Mouse (Mus musculus) midbrain, postnatal 0 days (tissue): ENCODE data around the gene Tecpr1. TPM values are rescaled to one million over a fixed set of nuclear protein-coding genes. Genes with fewer than 3 reads are reported as not detected.

ENCODE experiments used
- ATAC-seq: fragments of 200-750 bp; cut with Nextera tagmentation; 2 replicates; pipeline ENCODE4 v1.8.0; 2017; ENCODE audit warnings: moderate number of reproducible peaks, mild to moderate bottlenecking, moderate TSS enrichment, moderate library complexity; ENCODE audit not compliant: low FRiP score
- DNase-seq: peaks from one replicate; pipeline ENCODE4 v3.0.0-alpha.2; 2015; ENCODE audit warnings: low spot score
- H3K27ac ChIP-seq: fragments of 300-500 bp; sonication (generic); 2 replicates; pipeline ENCODE4 v1.5.1; 2014; ENCODE audit warnings: low read depth, mild to moderate bottlenecking, low read length, mixed read lengths
- H3K27me3 ChIP-seq: fragments of 300-500 bp; sonication (generic); 2 replicates; pipeline ENCODE4 v1.6.1; 2014; ENCODE audit warnings: low read length, control low read depth, mixed read lengths; ENCODE audit not compliant: insufficient read depth
- H3K36me3 ChIP-seq: fragments of 300-500 bp; sonication (generic); 2 replicates; pipeline ENCODE4 v1.6.1; 2014; ENCODE audit warnings: low read length, control low read depth, mixed read lengths; ENCODE audit not compliant: insufficient read depth
- H3K4me1 ChIP-seq: fragments of 300-500 bp; sonication (generic); 2 replicates; pipeline ENCODE4 v1.6.1; 2014; ENCODE audit warnings: mild to moderate bottlenecking, control low read depth, antibody characterized with exemption, low read length, mixed read lengths; ENCODE audit not compliant: insufficient read depth
- H3K4me2 ChIP-seq: fragments of 300-500 bp; sonication (generic); 2 replicates; pipeline ENCODE4 v1.6.1; 2014; ENCODE audit warnings: low read depth, mild to moderate bottlenecking, low read length, mixed read lengths; ENCODE audit not compliant: poor library complexity, severe bottlenecking
- H3K4me3 ChIP-seq: fragments of 300-500 bp; sonication (generic); 2 replicates; pipeline ENCODE4 v1.5.1; 2014; ENCODE audit warnings: low read depth, mild to moderate bottlenecking, low read length, moderate library complexity
- H3K9ac ChIP-seq: fragments of 300-500 bp; sonication (generic); replicated peaks from 2 replicates; pipeline ENCODE4 v1.6.1; 2014; ENCODE audit warnings: mild to moderate bottlenecking, low read length, moderate library complexity, mixed read lengths; ENCODE audit not compliant: poor library complexity, severe bottlenecking
- H3K9me3 ChIP-seq: fragments of 300-500 bp; sonication (generic); 2 replicates; pipeline ENCODE4 v1.6.1; 2016; ENCODE audit warnings: low read length, control low read depth
- CTCF ChIP-seq: IDR thresholded peaks from 2 replicates; pipeline ENCODE4 v1.5.1; 2016; ENCODE audit warnings: antibody characterized with exemption, mild to moderate bottlenecking
- WGBS: fragments of 180-500 bp; shearing (Covaris S2); extraction: QIAGEN DNeasy Blood & Tissue Kit; methylation state at CpG from one replicate; pipeline ENCODE4 v1.1.7; 2014; 5-methylcytosine and 5-hydroxymethylcytosine counted together
- polyA plus RNA-seq: library from polyadenylated mRNA; unstranded; fragments of >200 nt; fragmentation: Nextera tagmentation; extraction: Ambion mirVana; gene quantifications from 2 replicates; pipeline ENCODE4 v1.2.1, GENCODE M21; 2015
- total RNA-seq: library from RNA; depleted of rRNA; stranded (reverse); fragments of >200 nt; gene quantifications from 2 replicates; pipeline ENCODE4 v1.2.3, GENCODE M21; 2014

The Tecpr1 gene
- total and polyA plus RNA-seq, 2 experiments from 2014 or later, result 37.3 to 65.4 TPM

- H3K4me3 ChIP-seq, result no peak overlapping the region
- no peak for TF ChIP-seq CTCF
- peaks cover 3% of the 10 kb centered on the region; the same call in 1 of the 2 replicates for H3K36me3 ChIP-seq
- no peak for ATAC-seq
- DNase-seq, result no peak
- no peak overlapping the region for H3K27ac ChIP-seq
- no peaks in the 10 kb centered on the region for H3K9me3 ChIP-seq
- H3K4me1 ChIP-seq, result no peaks in the 10 kb centered on the region
- 88% methylated on average over 6 of the region's 6 CpGs for WGBS
- H3K27me3 ChIP-seq, result no peaks in the 10 kb centered on the region
- no peak overlapping the region for H3K4me2 ChIP-seq
- no peak overlapping the region for H3K9ac ChIP-seq
Observed at GRCm38 (mm10) chr5:144192673-144193072, 30.7 kb downstream of the Tecpr1 start.

DNA sequence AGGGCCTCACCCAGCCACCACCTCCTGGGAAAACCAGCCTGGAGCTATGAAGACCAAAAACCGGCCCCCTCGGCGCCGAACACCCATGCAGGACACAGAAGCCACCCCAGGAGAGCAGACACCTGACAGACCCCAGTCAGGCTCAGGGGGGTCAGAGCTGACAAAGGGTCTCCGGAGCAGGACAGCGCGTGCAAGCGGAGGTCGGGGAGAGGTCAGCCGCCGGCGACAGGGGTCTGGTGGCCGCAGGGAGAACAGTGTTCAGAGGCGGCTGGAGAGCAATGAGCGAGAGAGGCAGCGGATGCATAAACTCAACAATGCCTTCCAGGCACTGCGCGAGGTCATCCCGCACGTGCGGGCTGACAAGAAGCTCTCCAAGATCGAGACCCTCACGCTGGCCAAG, 32.4 kb downstream of the Tecpr1 start:
- H3K27me3 ChIP-seq, result no peaks in the 10 kb centered on the region

DNA sequence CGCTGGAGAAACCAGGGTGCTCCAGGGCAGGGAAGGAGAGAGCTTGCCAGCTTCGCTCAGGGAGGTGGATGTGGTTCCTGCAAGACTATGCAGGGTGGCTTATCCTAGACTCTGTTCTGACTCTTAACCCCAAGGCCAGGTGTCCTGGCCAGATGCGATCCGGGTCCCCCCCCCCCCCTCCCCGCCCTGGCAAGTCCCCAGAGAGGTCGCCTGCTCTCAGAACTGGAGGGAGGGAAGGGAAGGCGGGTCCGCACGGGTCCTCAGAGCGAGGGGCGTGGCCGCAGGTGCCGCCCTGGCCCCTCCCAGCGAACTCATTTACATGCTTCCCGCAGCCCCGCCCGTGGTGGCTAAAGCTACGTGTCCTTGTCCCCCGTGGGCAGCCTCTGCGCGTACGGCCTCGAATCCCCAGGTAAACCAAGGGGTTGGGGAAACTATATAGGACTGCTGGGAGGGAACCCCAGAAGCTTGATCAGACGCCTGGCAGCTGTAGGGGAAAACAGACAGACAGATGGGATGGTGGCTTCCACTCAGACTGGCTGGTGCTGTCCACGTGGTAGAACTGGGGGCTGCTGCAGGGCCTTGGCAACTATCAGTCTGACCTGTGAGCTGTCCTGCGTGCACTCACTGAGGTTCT, 33.3 kb downstream of the Tecpr1 start, which contains the start of gene Bhlha15:
TSS of gene Bhlha15 (plus strand) at position 337 of the 634 bp plus-strand sequence.
- ATAC-seq, result no peak
- no peak for DNase-seq

More for the DNA sequence above, 32.4 kb downstream of the Tecpr1 start:
- Histone ChIP-seq H3K9me3 (no peaks in the 10 kb centered on the region), H3K4me3 (no peak overlapping the region), H3K4me2 (no peak overlapping the region), H3K36me3 (peaks cover 5% of the 10 kb centered on the region; the same call in 1 of the 2 replicates), H3K27ac (no peak overlapping the region), H3K4me1 (no peaks in the 10 kb centered on the region), H3K9ac (no peak overlapping the region)
- DNase-seq, result no peak
- no peak for ATAC-seq
- TF ChIP-seq CTCF, result no peak
- 49% methylated on average over 23 of the region's 23 CpGs for WGBS

GRCm38 (mm10) chr5:144189327-144189726, 34.1 kb downstream of the Tecpr1 start:
- ATAC-seq, result no peak
- Histone ChIP-seq H3K4me2 (no peak overlapping the region; the same call in 1 of the 2 replicates), H3K9ac (no peak overlapping the region), H3K27ac (no peak overlapping the region), H3K4me1 (no peaks in the 10 kb centered on the region), H3K4me3 (no peak overlapping the region), H3K9me3 (no peaks in the 10 kb centered on the region), H3K36me3 (peaks cover 19% of the 10 kb centered on the region), H3K27me3 (no peaks in the 10 kb centered on the region)
- WGBS, result 81% methylated on average over 7 of the region's 7 CpGs
- no peak for DNase-seq
- TF ChIP-seq CTCF, result no peak

More for the DNA sequence above, 33.3 kb downstream of the Tecpr1 start, which contains the start of gene Bhlha15:
- H3K4me1 ChIP-seq, result no peaks in the 10 kb centered on the region
- H3K4me2 ChIP-seq, result peak within 1 kb of the TSS; percentile 37
- H3K36me3 ChIP-seq, result peaks cover 14% of the 10 kb centered on the region
- no peaks in the 10 kb centered on the region for H3K27me3 ChIP-seq
- WGBS, result 11% methylated on average over 23 of the region's 26 CpGs
- H3K27ac ChIP-seq, result no peak within 1 kb of the TSS
- no peak within 1 kb of the TSS for H3K9ac ChIP-seq
- no peak for TF ChIP-seq CTCF
- H3K9me3 ChIP-seq, result no peaks in the 10 kb centered on the region
- H3K4me3 ChIP-seq, result no peak within 1 kb of the TSS

DNA sequence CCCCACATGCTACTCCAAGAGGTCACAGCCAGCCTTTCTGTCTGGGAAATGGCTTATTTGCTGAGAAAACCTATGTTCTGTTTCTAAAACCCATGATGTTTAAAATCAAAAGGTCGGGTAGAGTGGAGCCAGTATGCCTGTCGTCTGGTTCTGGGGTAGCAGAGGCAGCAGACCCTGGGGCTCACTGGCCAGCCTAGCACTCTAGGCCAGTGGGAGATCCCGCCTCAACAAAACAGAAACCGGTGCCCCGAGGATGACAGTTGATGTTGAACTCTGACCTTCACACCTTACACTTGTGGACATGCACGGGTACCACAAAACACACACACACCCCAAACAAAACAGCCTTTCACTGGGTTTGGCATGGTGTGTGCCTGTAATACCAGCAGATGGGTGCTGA, 35.0 kb downstream of the Tecpr1 start:
- H3K4me2 ChIP-seq, result no peak overlapping the region
- peaks cover 27% of the 10 kb centered on the region for H3K36me3 ChIP-seq
- no peak overlapping the region for H3K9ac ChIP-seq
- no peak for ATAC-seq
- TF ChIP-seq CTCF, result no peak
- WGBS, result 86% methylated on average over 6 of the region's 6 CpGs
- DNase-seq, result no peak
- no peaks in the 10 kb centered on the region for H3K9me3 ChIP-seq
- no peaks in the 10 kb centered on the region for H3K4me1 ChIP-seq
- no peaks in the 10 kb centered on the region for H3K27me3 ChIP-seq
- no peak overlapping the region for H3K27ac ChIP-seq
- H3K4me3 ChIP-seq, result no peak overlapping the region

DNA sequence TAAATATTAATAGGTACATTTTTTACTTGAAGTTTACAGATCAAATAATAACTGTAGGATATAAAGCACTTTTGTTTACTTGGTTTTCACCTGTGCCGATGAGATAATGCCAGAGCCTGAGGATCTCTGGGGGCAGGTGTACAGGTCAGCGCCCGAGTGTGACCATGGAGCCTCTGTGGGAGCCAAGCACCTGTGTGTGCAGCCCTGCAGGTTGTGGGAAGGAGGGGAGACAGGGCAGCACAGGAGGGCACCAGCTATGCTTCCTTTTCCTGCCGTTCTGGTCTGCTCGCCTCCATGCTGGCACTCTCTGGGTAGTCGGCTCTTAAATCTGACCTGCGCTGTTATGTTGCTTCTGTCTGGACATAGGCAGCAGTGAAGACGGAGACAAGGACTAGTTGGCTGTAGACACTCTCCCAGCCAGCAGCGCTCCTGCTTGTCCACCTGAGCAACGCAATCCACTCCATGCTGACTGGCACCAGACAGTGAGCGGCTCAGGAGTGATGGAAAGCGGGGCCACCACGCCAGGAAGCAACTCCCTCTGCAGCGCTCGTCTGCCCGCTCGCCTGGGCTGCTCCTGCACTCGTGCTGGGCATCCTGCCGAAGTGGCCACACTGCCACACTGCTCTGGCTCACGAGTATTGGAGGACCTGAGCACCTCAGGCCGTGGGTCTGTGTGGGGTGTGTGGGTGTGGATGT, 38.9 kb downstream of the Tecpr1 start:
- no peak for ATAC-seq
- H3K27me3 ChIP-seq, result no peaks in the 10 kb centered on the region
- no peak for TF ChIP-seq CTCF
- H3K4me3 ChIP-seq, result no peak overlapping the region
- H3K9me3 ChIP-seq, result no peaks in the 10 kb centered on the region
- WGBS, result 92% methylated on average over 21 of the region's 21 CpGs
- DNase-seq, result no peak
- H3K27ac ChIP-seq, result no peak overlapping the region
- H3K36me3 ChIP-seq, result peaks cover 35% of the 10 kb centered on the region
- H3K4me2 ChIP-seq, result no peak overlapping the region
- no peaks in the 10 kb centered on the region for H3K4me1 ChIP-seq
- H3K9ac ChIP-seq, result no peak overlapping the region
